ENCODE assay signal across 11 mouse cellular contexts in the genomic region with DNA sequence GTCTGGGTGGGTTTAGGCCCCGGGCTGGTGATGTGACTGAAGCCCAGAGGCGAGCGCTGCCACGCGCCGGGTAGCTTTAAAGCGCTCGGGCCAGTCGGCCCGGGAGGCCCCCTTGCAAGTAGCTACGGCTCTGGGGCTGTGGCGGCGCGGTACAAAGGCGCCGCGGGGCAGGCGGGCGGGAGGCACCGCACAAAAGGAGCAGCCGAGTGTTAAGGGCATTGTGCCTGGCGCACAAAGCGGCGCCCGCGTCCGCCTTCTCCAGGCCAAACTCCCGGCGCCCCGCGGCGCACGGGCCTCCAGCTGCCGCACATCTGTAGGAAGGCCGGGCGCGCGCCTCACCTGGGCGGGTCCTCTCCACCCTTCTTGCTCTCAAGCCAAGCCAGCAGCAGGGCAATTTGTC. TPM values are rescaled to one million over a fixed set of nuclear protein-coding genes. Genes with fewer than 3 reads are reported as not detected.
DNase-seq lines count a peak whose midpoint lies in the region; ATAC-seq and TF ChIP-seq lines count a peak whose summit lies in the region.
"Had no signal": no experiment of that assay in that cellular context is flagged by ENCODE, and none has a peak within 500 bp of the region (broad histone marks: within the 10 kb centered on the region; RNA-seq: fewer than 3 reads in every experiment).

No protein-coding gene starts in this region.

- DNase-seq in heart, postnatal 14 days = no peak
- DNase-seq in embryo, embryonic 9.5 days (ENCODE audit: extremely low spot score) = peak; percentile 73
- no peak for DNase-seq in hindbrain, postnatal 0 days (ENCODE audit: low spot score)
- no peak for DNase-seq in adrenal gland, postnatal 14 days
- DNase-seq in gastrocnemius, adult 8-10 months (ENCODE audit: low spot score in 2 of 2) = no peak
- no peak for DNase-seq in thymus, postnatal 25 days
- DNase-seq: gastrocnemius, postnatal 14 days; right cerebral cortex, postnatal 4 days had no signal

- peak overlapping the region; percentile 24 for H3K4me3 ChIP-seq in heart, embryonic 15.5 days
- H3K4me3 ChIP-seq in hindbrain, postnatal 0 days (ENCODE audit: low read length) = peak overlapping the region; percentile 28
- peak overlapping the region; percentile 19 for H3K4me3 ChIP-seq in neural tube, embryonic 12.5 days

- no peaks in the 10 kb centered on the region for H3K36me3 ChIP-seq in heart, embryonic 15.5 days
- H3K36me3 ChIP-seq in hindbrain, postnatal 0 days (ENCODE audit: insufficient read depth, low read length) = no peaks in the 10 kb centered on the region
- no peaks in the 10 kb centered on the region for H3K36me3 ChIP-seq in neural tube, embryonic 12.5 days

- no peak overlapping the region for H3K27ac ChIP-seq in heart, embryonic 15.5 days
- H3K27ac ChIP-seq in hindbrain, postnatal 0 days = no peak overlapping the region
- H3K27ac ChIP-seq in neural tube, embryonic 12.5 days = 0 out of 2 replicates have a peak overlapping the region, but pooled peaks have one; percentile 17
- H3K27ac ChIP-seq: liver, embryonic 14.5 days had no signal

- intact Hi-C loops in heart, postnatal 14 days (cut with DNase I) = no loop called here

- H3K9me3 ChIP-seq in heart, embryonic 15.5 days (replicated peaks) = no peaks in the 10 kb centered on the region
- H3K9me3 ChIP-seq in hindbrain, postnatal 0 days (ENCODE audit: low read length) = no peaks in the 10 kb centered on the region
- H3K9me3 ChIP-seq in neural tube, embryonic 12.5 days = no peaks in the 10 kb centered on the region

- H3K27me3 ChIP-seq in heart, embryonic 15.5 days = peaks cover 80% of the 10 kb centered on the region
- peaks cover 57% of the 10 kb centered on the region for H3K27me3 ChIP-seq in hindbrain, postnatal 0 days (ENCODE audit: insufficient read depth, low read length)
- peaks cover 83% of the 10 kb centered on the region for H3K27me3 ChIP-seq in neural tube, embryonic 12.5 days (replicated peaks)

- no peak for TF ChIP-seq CTCF in hindbrain, postnatal 0 days (IDR thresholded peaks at IDR 0.05; ENCODE audit: low read depth)

- whole genome bisulfite sequencing in heart, embryonic 15.5 days = 1% methylated on average over 39 of the region's 39 CpGs
- whole genome bisulfite sequencing in hindbrain, postnatal 0 days = under 1% methylated on average over 36 of the region's 39 CpGs
- 1% methylated on average over 39 of the region's 39 CpGs for WGBS in neural tube, embryonic 12.5 days

- no peak for ATAC-seq in heart, embryonic 15.5 days (replicated peaks; ENCODE audit: insufficient number of reproducible peaks, insufficient read depth, low FRiP score, low read depth)
- no peak for ATAC-seq in hindbrain, postnatal 0 days
- ATAC-seq in neural tube, embryonic 12.5 days (ENCODE audit: low FRiP score, low read depth) = peak; percentile 30

- H3K4me2 ChIP-seq in heart, embryonic 15.5 days = peak overlapping the region; percentile 30; the same call in 1 of the 2 replicates
- H3K4me2 ChIP-seq in hindbrain, postnatal 0 days (ENCODE audit: low read depth, low read length) = peak overlapping the region; percentile 51
- peak overlapping the region; percentile 66 for H3K4me2 ChIP-seq in neural tube, embryonic 12.5 days (replicated peaks)

- H3K4me1 ChIP-seq in heart, embryonic 15.5 days (replicated peaks) = peaks cover 19% of the 10 kb centered on the region
- peaks cover 19% of the 10 kb centered on the region for H3K4me1 ChIP-seq in hindbrain, postnatal 0 days (ENCODE audit: insufficient read depth, low read length)
- peaks cover 78% of the 10 kb centered on the region for H3K4me1 ChIP-seq in neural tube, embryonic 12.5 days

- H3K9ac ChIP-seq in heart, embryonic 15.5 days = no peak overlapping the region
- H3K9ac ChIP-seq in hindbrain, postnatal 0 days (replicated peaks; ENCODE audit: low read length) = no peak overlapping the region
- peak overlapping the region; percentile 54 for H3K9ac ChIP-seq in neural tube, embryonic 12.5 days
- H3K9ac ChIP-seq: liver, embryonic 14.5 days had no signal

RNA-seq across cellular contexts. Expression of a gene that starts 1.1 kb away (rescaled TPM):
- polyA plus RNA-seq in heart, embryonic 15.5 days (2015; fragmentation: Nextera tagmentation; extraction: Ambion mirVana) = not detected in 2 replicates
- not detected for total RNA-seq in heart, postnatal 14 days (2021)
- 0.26 and 0.40 TPM in 2 replicates for total RNA-seq in hindbrain, postnatal 0 days (2014; rRNA removed)
- polyA plus RNA-seq in hindbrain, postnatal 0 days (2015; fragmentation: Nextera tagmentation; extraction: Ambion mirVana) = 0.15 and 0.19 TPM in 2 replicates
- 0.58 and 1.1 TPM in 2 replicates for polyA plus RNA-seq in neural tube, embryonic 12.5 days (2016; fragmentation: Nextera tagmentation; extraction: Ambion mirVana)
- total RNA-seq in adrenal gland, postnatal 14 days (2021) = not detected in 2 replicates
- not detected for total RNA-seq in gastrocnemius, adult 8-10 months (2022)
- total RNA-seq: gastrocnemius, postnatal 14 days had no signal
- polyA plus RNA-seq: liver, embryonic 14.5 days had no signal

RNA-seq across cellular contexts. Expression of a gene that starts 6.6 kb away (rescaled TPM):
- 15.3 and 20.3 TPM in 2 replicates for polyA plus RNA-seq in heart, embryonic 15.5 days (2015; fragmentation: Nextera tagmentation; extraction: Ambion mirVana)
- 10 to 100 TPM; 25.9 to 27.2 TPM for total RNA-seq in heart, postnatal 14 days (2021)
- 35.3 and 42.6 TPM in 2 replicates for total RNA-seq in hindbrain, postnatal 0 days (2014; rRNA removed)
- 15.9 and 16.4 TPM in 2 replicates for polyA plus RNA-seq in hindbrain, postnatal 0 days (2015; fragmentation: Nextera tagmentation; extraction: Ambion mirVana)
- polyA plus RNA-seq in neural tube, embryonic 12.5 days (2016; fragmentation: Nextera tagmentation; extraction: Ambion mirVana) = 23.0 and 24.7 TPM in 2 replicates
- total RNA-seq in adrenal gland, postnatal 14 days (2021) = 36.9 and 39.6 TPM in 2 replicates
- 10 to 100 TPM; 19.3 to 27.2 (median 21.6) TPM for total RNA-seq in gastrocnemius, adult 8-10 months (2022)

RNA-seq across cellular contexts. Expression of a gene that starts 16.4 kb away (rescaled TPM):
- 11.2 and 13.2 TPM in 2 replicates for polyA plus RNA-seq in heart, embryonic 15.5 days (2015; fragmentation: Nextera tagmentation; extraction: Ambion mirVana)
- total RNA-seq in heart, postnatal 14 days (2021) = 10 to 100 TPM; 19.9 to 20.6 TPM
- 167 and 170 TPM in 2 replicates for total RNA-seq in hindbrain, postnatal 0 days (2014; rRNA removed)
- 17.1 and 19.0 TPM in 2 replicates for polyA plus RNA-seq in hindbrain, postnatal 0 days (2015; fragmentation: Nextera tagmentation; extraction: Ambion mirVana)
- polyA plus RNA-seq in neural tube, embryonic 12.5 days (2016; fragmentation: Nextera tagmentation; extraction: Ambion mirVana) = 13.9 and 15.5 TPM in 2 replicates
- total RNA-seq in adrenal gland, postnatal 14 days (2021) = 7.2 and 7.5 TPM in 2 replicates
- 1 to 10 TPM; 2.4 to 2.7 (median 2.5) TPM for total RNA-seq in gastrocnemius, adult 8-10 months (2022)

RNA-seq across cellular contexts. Expression of a gene that starts 28.4 kb away (rescaled TPM):
- polyA plus RNA-seq in heart, embryonic 15.5 days (2015; fragmentation: Nextera tagmentation; extraction: Ambion mirVana) = 98.4 and 103 TPM in 2 replicates
- total RNA-seq in heart, postnatal 14 days (2021) = 10 to 100 TPM; 84.5 to 95.8 TPM
- total RNA-seq in hindbrain, postnatal 0 days (2014; rRNA removed) = 5.7 and 7.7 TPM in 2 replicates
- polyA plus RNA-seq in hindbrain, postnatal 0 days (2015; fragmentation: Nextera tagmentation; extraction: Ambion mirVana) = 6.6 and 6.9 TPM in 2 replicates
- 5.8 and 7.3 TPM in 2 replicates for polyA plus RNA-seq in neural tube, embryonic 12.5 days (2016; fragmentation: Nextera tagmentation; extraction: Ambion mirVana)
- 0.26 TPM in 1 of 2 replicates, not detected in the other for total RNA-seq in adrenal gland, postnatal 14 days (2021)
- total RNA-seq in gastrocnemius, adult 8-10 months (2022) = not detected
- total RNA-seq: gastrocnemius, postnatal 14 days had no signal

RNA-seq across cellular contexts. Expression of a gene that starts 35.2 kb away (rescaled TPM):
- 180 and 243 TPM in 2 replicates for polyA plus RNA-seq in heart, embryonic 15.5 days (2015; fragmentation: Nextera tagmentation; extraction: Ambion mirVana)
- total RNA-seq in heart, postnatal 14 days (2021) = 100 to 1,000 TPM; 223 to 252 TPM
- 164 and 185 TPM in 2 replicates for total RNA-seq in hindbrain, postnatal 0 days (2014; rRNA removed)
- 156 and 176 TPM in 2 replicates for polyA plus RNA-seq in hindbrain, postnatal 0 days (2015; fragmentation: Nextera tagmentation; extraction: Ambion mirVana)
- polyA plus RNA-seq in neural tube, embryonic 12.5 days (2016; fragmentation: Nextera tagmentation; extraction: Ambion mirVana) = 255 and 274 TPM in 2 replicates
- total RNA-seq in adrenal gland, postnatal 14 days (2021) = 493 and 564 TPM in 2 replicates
- 100 to 1,000 TPM; 195 to 290 (median 232) TPM for total RNA-seq in gastrocnemius, adult 8-10 months (2022)
